Mouse (Mus musculus) kidney, adult 2 months (tissue): ENCODE results near the gene Vma21.

Experiments
- CTCF ChIP-seq: fragments of 200-500 bp; conservative IDR thresholded peaks from 2 replicates; pipeline ENCODE4 v1.5.1; 2011; ENCODE audit warnings: low read depth, mild to moderate bottlenecking, control low read depth, low read length, moderate library complexity, mixed read lengths; ENCODE audit not compliant: insufficient read depth, insufficient read length
- POLR2A ChIP-seq: fragments of 200-500 bp; IDR thresholded peaks from one replicate; pipeline ENCODE4 v1.6.1; 2011; ENCODE audit warnings: low read depth, low read length, control low read depth

- no peak for TF ChIP-seq CTCF
- no peak for TF ChIP-seq POLR2A
Measured at GRCm38 (mm10) chrX:71846696-71847095, 31.0 kb downstream of the Vma21 start.
